Mouse (Mus musculus): ENCODE results near the gene Efhd2. TPM values are rescaled to one million over a fixed set of nuclear protein-coding genes. Genes with fewer than 3 reads are reported as not detected.
A peak's percentile ranks its signal among the peaks of the same experiment; 100 is the strongest.

Efhd2 gene
- polyA plus RNA-seq, 1 experiment from 2014 or later: 54.6 TPM

- in situ Hi-C loops (cut with MboI; ENCODE audit: low pct_unique_long_range_greater_than_20kb): no loop called here
- DNase-seq (ENCODE audit: low read depth, low spot score): no peak
Observed at GRCm38 (mm10) chr4:141879875-141880274, 5.2 kb upstream of the Efhd2 start.

GRCm38 (mm10) chr4:141879074-141879473 is 4.4 kb upstream of the Efhd2 start:
- ATAC-seq (no peak), DNase-seq (ENCODE audit: low read depth, low spot score) (no peak)
- CTCF ChIA-PET: no interaction called here
- no peak for TF ChIP-seq CTCF (IDR thresholded peaks at IDR 0.05)
- no peaks in the 10 kb centered on the region for H3K27me3 ChIP-seq
- POLR2A ChIA-PET: no interaction called here
- in situ Hi-C loops (cut with MboI; ENCODE audit: low pct_unique_long_range_greater_than_20kb): no loop called here

More at GRCm38 (mm10) chr4:141879875-141880274, 5.2 kb upstream of the Efhd2 start:
- ChIA-PET CTCF (interaction anchor here (0.6 kb wide), 1 partner anchor 22 kb away, joined by 3 read pairs; no protein-coding TSS in a partner anchor), POLR2A (no interaction called here)
- no peak for TF ChIP-seq CTCF (IDR thresholded peaks at IDR 0.05)
- H3K27me3 ChIP-seq: no peaks in the 10 kb centered on the region
- ATAC-seq: no peak

GRCm38 (mm10) chr4:141878621-141879020 is 3.9 kb upstream of the Efhd2 start:
- ChIA-PET CTCF (no interaction called here), POLR2A (interaction anchor here (0.6 kb wide), 1 partner anchor 36 kb away, joined by 3 read pairs; no protein-coding TSS in a partner anchor)
- no peak for ATAC-seq
- no peak for TF ChIP-seq CTCF (IDR thresholded peaks at IDR 0.05)
- no peak for DNase-seq (ENCODE audit: low read depth, low spot score)
- in situ Hi-C loops (cut with MboI; ENCODE audit: low pct_unique_long_range_greater_than_20kb): no loop called here
- no peaks in the 10 kb centered on the region for H3K27me3 ChIP-seq

GRCm38 (mm10) chr4:141875481-141876108 is 875 bp upstream of the Efhd2 start:
- in situ Hi-C loops (cut with MboI; ENCODE audit: low pct_unique_long_range_greater_than_20kb): no loop called here
- no peak for ATAC-seq

GRCm38 (mm10) chr4:141874111-141874600 is 564 bp downstream of the Efhd2 start:
- in situ Hi-C loops (cut with MboI; ENCODE audit: low pct_unique_long_range_greater_than_20kb): loop anchor here (5.0 kb wide), 1 partner anchor 53 kb away; no protein-coding TSS in a partner anchor
- DNase-seq (ENCODE audit: low read depth, low spot score) (no peak), ATAC-seq (peak; percentile 15)
- CTCF ChIA-PET: no interaction called here
- POLR2A ChIA-PET: no interaction called here
- no peak for TF ChIP-seq CTCF (IDR thresholded peaks at IDR 0.05)
- no peaks in the 10 kb centered on the region for H3K27me3 ChIP-seq

More at GRCm38 (mm10) chr4:141875481-141876108, 875 bp upstream of the Efhd2 start:
- POLR2A ChIA-PET: interaction anchor here (0.6 kb wide), 1 partner anchor 210 kb away, joined by 3 read pairs; no protein-coding TSS in a partner anchor
- CTCF ChIA-PET: no interaction called here
- TF ChIP-seq CTCF (IDR thresholded peaks at IDR 0.05): no peak
- no peaks in the 10 kb centered on the region for H3K27me3 ChIP-seq
- DNase-seq (ENCODE audit: low read depth, low spot score): no peak

- in situ Hi-C loops (cut with MboI; ENCODE audit: low pct_unique_long_range_greater_than_20kb): loop anchor here (5.0 kb wide), 1 partner anchor 54 kb away; no protein-coding TSS in a partner anchor
- no peak for TF ChIP-seq CTCF (IDR thresholded peaks at IDR 0.05)
- DNase-seq (ENCODE audit: low read depth, low spot score) (no peak), ATAC-seq (no peak)
- POLR2A ChIA-PET: interaction anchor here (0.9 kb wide), 1 partner anchor 102 kb away, joined by 3 read pairs; no protein-coding TSS in a partner anchor
- CTCF ChIA-PET: no interaction called here
- no peaks in the 10 kb centered on the region for H3K27me3 ChIP-seq
Observed at GRCm38 (mm10) chr4:141872977-141873376, 1.7 kb downstream of the Efhd2 start.

- in situ Hi-C loops (cut with MboI; ENCODE audit: low pct_unique_long_range_greater_than_20kb): loop anchor here (5.0 kb wide), 1 partner anchor 55 kb away; no protein-coding TSS in a partner anchor
- ChIA-PET POLR2A (no interaction called here), CTCF (interaction anchor here (1.1 kb wide), 1 partner anchor 36 kb away, joined by 3 read pairs; no protein-coding TSS in a partner anchor)
- ATAC-seq: no peak
- no peak for TF ChIP-seq CTCF (IDR thresholded peaks at IDR 0.05)
- no peaks in the 10 kb centered on the region for H3K27me3 ChIP-seq
- no peak for DNase-seq (ENCODE audit: low read depth, low spot score)
Observed at GRCm38 (mm10) chr4:141871909-141872308, 2.8 kb downstream of the Efhd2 start.

GRCm38 (mm10) chr4:141871333-141871725 is 3.4 kb downstream of the Efhd2 start:
- DNase-seq (ENCODE audit: low read depth, low spot score) (no peak), ATAC-seq (no peak)
- no peak for TF ChIP-seq CTCF (IDR thresholded peaks at IDR 0.05)
- H3K27me3 ChIP-seq: no peaks in the 10 kb centered on the region
- POLR2A ChIA-PET: no interaction called here
- CTCF ChIA-PET: no interaction called here
- in situ Hi-C loops (cut with MboI; ENCODE audit: low pct_unique_long_range_greater_than_20kb): loop anchor here (5.0 kb wide), 1 partner anchor 56 kb away; no protein-coding TSS in a partner anchor

- in situ Hi-C loops (cut with MboI; ENCODE audit: low pct_unique_long_range_greater_than_20kb): loop anchor here (5.0 kb wide), 1 partner anchor 57 kb away; no protein-coding TSS in a partner anchor
- POLR2A ChIA-PET: no interaction called here
- ATAC-seq: no peak
Observed at GRCm38 (mm10) chr4:141870666-141871332, 3.9 kb downstream of the Efhd2 start.

GRCm38 (mm10) chr4:141869436-141870215 is 5.1 kb downstream of the Efhd2 start:
- no peak for DNase-seq (ENCODE audit: low read depth, low spot score)
- TF ChIP-seq CTCF (IDR thresholded peaks at IDR 0.05): no peak
- CTCF ChIA-PET: no interaction called here
- ATAC-seq: no peak
- POLR2A ChIA-PET: no interaction called here
- in situ Hi-C loops (cut with MboI; ENCODE audit: low pct_unique_long_range_greater_than_20kb): loop anchor here (5.0 kb wide), 1 partner anchor 58 kb away; no protein-coding TSS in a partner anchor
- H3K27me3 ChIP-seq: no peaks in the 10 kb centered on the region

More at GRCm38 (mm10) chr4:141870666-141871332, 3.9 kb downstream of the Efhd2 start:
- no peak for TF ChIP-seq CTCF (IDR thresholded peaks at IDR 0.05)
- H3K27me3 ChIP-seq: no peaks in the 10 kb centered on the region
- CTCF ChIA-PET: no interaction called here
- DNase-seq (ENCODE audit: low read depth, low spot score): no peak

Measured in Patski (cell line).